Mouse (Mus musculus) midbrain, embryonic 11.5 days (tissue): Measurements from ENCODE around the gene Ube2c. TPM values are rescaled to one million over a fixed set of nuclear protein-coding genes. Genes with fewer than 3 reads are reported as not detected.

Source experiments
- ATAC-seq: fragments of 200-750 bp; cut with Nextera tagmentation; 2 replicates; pipeline ENCODE4 v1.8.0; 2017; ENCODE audit warnings: moderate TSS enrichment, moderate library complexity; ENCODE audit not compliant: low FRiP score
- DNase-seq: peaks from one replicate; pipeline ENCODE4 v3.0.0; 2015; ENCODE audit warnings: low spot score; ENCODE audit errors: missing footprints
- H3K27ac ChIP-seq: fragments of 300-500 bp; sonication (generic); 2 replicates; pipeline ENCODE4 v1.5.1; 2014; ENCODE audit warnings: low read depth, low read length
- H3K27me3 ChIP-seq: fragments of 300-500 bp; sonication (generic); 2 replicates; pipeline ENCODE4 v1.6.1; 2014; ENCODE audit warnings: mild to moderate bottlenecking, low read length, moderate library complexity, mixed read lengths; ENCODE audit not compliant: control insufficient read depth, insufficient read depth
- H3K36me3 ChIP-seq: fragments of 300-500 bp; sonication (generic); 2 replicates; pipeline ENCODE4 v1.6.1; 2014; ENCODE audit warnings: mild to moderate bottlenecking, low read length, moderate library complexity, mixed read lengths; ENCODE audit not compliant: control insufficient read depth, insufficient read depth
- H3K4me1 ChIP-seq: fragments of 300-500 bp; sonication (generic); 2 replicates; pipeline ENCODE4 v1.6.1; 2014; ENCODE audit warnings: low read length; ENCODE audit not compliant: control insufficient read depth, insufficient read depth
- H3K4me2 ChIP-seq: fragments of 300-500 bp; sonication (generic); 2 replicates; pipeline ENCODE4 v1.6.1; 2014; ENCODE audit warnings: mild to moderate bottlenecking, moderate library complexity
- H3K4me3 ChIP-seq: fragments of 300-500 bp; sonication (generic); 2 replicates; pipeline ENCODE4 v1.5.1; 2014; ENCODE audit warnings: low read depth, low read length
- H3K9ac ChIP-seq: fragments of 300-500 bp; sonication (generic); 2 replicates; pipeline ENCODE4 v1.6.1; 2014; ENCODE audit warnings: low read length
- H3K9me3 ChIP-seq: fragments of 300-500 bp; sonication (generic); 2 replicates; pipeline ENCODE4 v1.6.1; 2016; ENCODE audit warnings: low read length; ENCODE audit not compliant: control insufficient read depth
- WGBS: fragments of 180-500 bp; shearing (Covaris S2); extraction: QIAGEN DNeasy Blood & Tissue Kit; methylation state at CpG from one replicate; pipeline ENCODE4 v1.1.7; 2014; 5-methylcytosine and 5-hydroxymethylcytosine counted together
- polyA plus RNA-seq: library from polyadenylated mRNA; unstranded; fragments of >200 nt; fragmentation: Nextera tagmentation; extraction: Ambion mirVana; gene quantifications from 2 replicates; pipeline ENCODE4 v1.2.1, GENCODE M21; 2014

Gene Ube2c
- polyA plus RNA-seq, 1 experiment from 2014 or later: 520 TPM

DNA sequence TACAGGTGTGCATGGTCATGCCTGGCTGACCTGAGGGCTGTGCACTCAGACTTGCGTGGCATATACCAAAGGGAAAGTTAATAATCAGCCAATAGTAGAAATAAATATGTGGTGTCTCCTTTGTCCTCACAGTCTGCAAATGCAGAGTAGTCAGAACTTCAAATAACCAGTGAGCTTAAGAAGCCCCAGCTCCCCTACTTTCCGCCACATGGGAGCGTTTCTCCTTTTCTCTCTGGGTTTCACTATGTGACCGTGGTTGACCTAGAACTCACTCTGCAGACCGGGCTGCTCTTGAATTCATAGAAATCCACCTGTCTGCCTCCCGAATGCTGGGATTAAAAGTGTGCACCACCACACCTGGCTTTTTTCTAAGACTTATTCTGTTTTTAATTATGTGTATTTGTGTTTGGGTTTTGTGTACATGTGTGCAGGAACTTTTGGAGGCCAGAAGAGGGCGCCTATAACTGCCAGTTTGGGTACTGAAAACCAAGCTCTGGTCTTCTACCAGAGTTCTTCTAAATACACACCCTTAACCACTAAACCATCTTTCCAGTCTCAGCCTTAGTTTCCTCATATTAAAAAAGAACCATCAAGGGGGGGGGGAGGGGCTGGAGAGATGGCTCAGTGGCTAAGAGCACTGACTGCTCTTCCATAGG is 14.4 kb downstream of the Ube2c start:
- H3K36me3 ChIP-seq: no peaks in the 10 kb centered on the region
- H3K4me2 ChIP-seq: no peak overlapping the region
- 78% methylated on average over 7 of the region's 7 CpGs for WGBS
- H3K27ac ChIP-seq: no peak overlapping the region
- no peak overlapping the region for H3K4me3 ChIP-seq
- no peaks in the 10 kb centered on the region for H3K27me3 ChIP-seq
- ATAC-seq (no peak), DNase-seq (no peak)
- H3K9ac ChIP-seq: no peak overlapping the region
- peaks cover 8% of the 10 kb centered on the region for H3K4me1 ChIP-seq
- no peaks in the 10 kb centered on the region for H3K9me3 ChIP-seq

DNA sequence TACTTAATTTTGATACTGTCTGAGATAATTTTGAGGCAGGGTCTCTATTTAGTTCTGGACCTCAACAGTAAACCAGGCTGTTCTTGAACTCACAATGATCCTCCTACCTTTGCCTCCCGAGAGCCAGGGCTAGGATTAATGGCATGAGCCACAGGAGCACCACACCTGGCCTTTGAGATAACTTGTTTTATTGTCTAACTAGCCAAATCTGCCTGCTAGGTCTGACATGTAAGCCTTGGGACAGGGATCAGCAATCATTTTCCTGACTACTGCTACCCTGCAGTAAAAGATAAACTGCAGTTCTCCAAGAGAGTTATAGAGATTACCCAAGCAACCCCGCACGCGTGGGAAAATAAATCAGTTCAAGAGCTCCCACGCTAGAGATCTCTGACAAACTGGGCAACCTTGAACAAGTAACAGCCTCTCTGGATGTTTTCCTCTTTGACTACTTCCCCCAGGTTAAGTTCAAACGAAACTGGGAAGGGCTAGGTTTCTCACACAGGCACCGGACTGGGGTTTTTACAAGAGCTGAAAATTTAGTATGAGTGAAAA is 15.2 kb downstream of the Ube2c start:
- Histone ChIP-seq H3K27ac (no peak overlapping the region), H3K4me3 (peak overlapping the region; percentile 66), H3K4me1 (peaks cover 8% of the 10 kb centered on the region), H3K4me2 (peak overlapping the region; percentile 87), H3K27me3 (no peaks in the 10 kb centered on the region), H3K9me3 (no peaks in the 10 kb centered on the region), H3K36me3 (no peaks in the 10 kb centered on the region), H3K9ac (peak overlapping the region; percentile 75)
- no peak for ATAC-seq
- DNase-seq: no peak
- 20% methylated on average over 7 of the region's 7 CpGs for WGBS

DNA sequence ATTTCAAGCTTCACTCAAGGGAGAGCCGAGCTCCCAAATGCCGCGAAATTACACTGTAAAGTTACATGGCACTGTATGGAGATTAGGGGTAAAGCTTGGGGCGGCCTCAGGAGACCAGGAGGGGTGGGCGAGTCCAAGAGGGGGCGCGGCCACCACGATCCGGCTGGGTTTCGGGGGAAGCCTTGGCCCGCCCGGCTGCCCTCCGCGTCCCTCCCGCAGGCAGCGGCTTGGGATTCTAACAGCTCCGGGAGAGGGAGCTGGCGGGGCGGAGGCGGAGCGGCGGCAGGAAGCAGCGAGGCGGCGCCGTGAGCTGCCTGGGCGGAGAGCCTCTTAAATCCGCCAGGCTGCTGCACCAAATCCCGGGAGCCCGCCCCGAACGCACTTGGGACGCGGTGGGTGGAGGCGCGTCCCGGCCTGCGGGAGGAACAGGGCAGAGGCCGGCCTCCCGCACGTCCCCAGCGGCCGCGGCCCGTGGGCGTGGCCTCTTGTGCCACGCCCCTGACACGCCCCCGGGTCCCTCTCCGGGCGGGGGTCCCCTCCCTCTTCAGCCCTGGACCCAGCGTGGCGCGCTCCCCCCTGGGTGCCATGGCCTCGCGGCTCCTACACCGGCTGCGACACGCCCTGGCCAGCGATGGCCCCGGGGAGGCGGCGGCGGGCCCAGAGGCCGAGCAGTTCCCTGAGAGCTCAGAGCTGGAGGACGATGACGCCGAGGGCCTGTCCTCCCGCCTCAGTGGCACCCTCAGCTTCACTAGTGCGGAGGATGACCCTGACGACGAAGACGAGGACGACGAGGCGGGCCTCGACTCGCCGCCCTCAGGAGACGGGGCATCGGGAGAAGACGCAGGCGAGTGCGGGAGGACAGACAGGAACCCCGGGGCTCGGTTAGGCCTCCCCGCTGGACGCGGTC is 16.0 kb downstream of the Ube2c start, which contains the start of gene Snx21:
Gene Snx21, plus strand, starts transcription at position 343 of the 907 bp plus-strand sequence.
- Histone ChIP-seq H3K4me3 (peak within 1 kb of the TSS; percentile 66), H3K27me3 (no peaks in the 10 kb centered on the region), H3K9ac (peak within 1 kb of the TSS; percentile 75), H3K4me1 (peaks cover 8% of the 10 kb centered on the region), H3K36me3 (no peaks in the 10 kb centered on the region), H3K27ac (no peak within 1 kb of the TSS), H3K9me3 (no peaks in the 10 kb centered on the region), H3K4me2 (peak within 1 kb of the TSS; percentile 87)
- ATAC-seq (peak; percentile 95), DNase-seq (peak; percentile 99)
- WGBS: under 1% methylated on average over 78 of the region's 89 CpGs

DNA sequence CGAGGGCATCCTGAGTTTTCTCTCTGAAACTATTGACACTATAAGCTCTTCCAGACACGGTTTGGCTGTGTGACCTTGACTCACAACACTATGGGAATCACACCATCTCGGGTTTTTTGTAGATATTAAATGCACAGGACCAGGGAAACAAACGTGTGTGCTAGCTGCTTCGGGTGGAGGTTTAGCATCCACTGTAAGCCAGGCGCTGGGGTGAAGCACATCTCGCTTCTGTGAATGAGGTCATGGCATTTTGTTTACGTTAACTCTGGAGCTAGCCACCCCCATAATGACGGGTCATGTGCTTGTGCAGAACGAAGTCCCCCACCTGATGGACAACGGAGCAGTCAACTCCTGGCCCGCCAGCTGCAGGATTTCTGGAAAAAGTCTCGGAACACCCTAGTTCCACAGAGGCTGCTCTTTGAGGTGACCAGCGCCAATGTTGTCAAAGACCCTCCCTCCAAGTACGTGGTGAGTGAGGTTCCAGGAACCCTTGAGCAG is 16.7 kb downstream of the Ube2c start:
- ATAC-seq (peak; percentile 13; the same call in 1 of the 2 replicates), DNase-seq (peak; percentile 90)
- Histone ChIP-seq H3K4me2 (peak overlapping the region; percentile 87), H3K9ac (peak overlapping the region; percentile 75), H3K27ac (no peak overlapping the region), H3K4me1 (peaks cover 8% of the 10 kb centered on the region), H3K9me3 (no peaks in the 10 kb centered on the region), H3K4me3 (peak overlapping the region; percentile 66), H3K27me3 (no peaks in the 10 kb centered on the region), H3K36me3 (no peaks in the 10 kb centered on the region)
- 11% methylated on average over 15 of the region's 15 CpGs for WGBS

DNA sequence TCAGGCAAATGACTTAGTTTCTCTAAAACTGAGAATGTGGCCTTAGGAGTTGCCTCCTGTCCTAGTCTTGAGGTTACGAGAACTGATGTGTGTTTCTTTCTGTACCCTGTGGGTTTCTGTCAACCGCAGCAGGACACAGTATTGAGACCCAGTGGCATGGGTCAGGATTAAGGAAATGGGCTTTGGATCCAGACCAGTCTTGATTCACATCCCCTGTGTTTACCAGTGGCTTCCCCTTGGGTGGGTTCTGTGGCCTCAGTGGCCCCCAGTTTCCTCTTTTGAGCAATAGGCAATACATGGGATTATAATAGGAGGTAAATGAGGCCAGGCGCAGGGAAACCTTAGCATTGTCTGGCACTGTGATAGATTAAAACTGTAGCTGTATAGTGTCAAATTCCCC is 17.3 kb downstream of the Ube2c start:
- 87% methylated on average over 3 of the region's 3 CpGs for whole genome bisulfite sequencing
- H3K27ac ChIP-seq: no peak overlapping the region
- ATAC-seq (no peak), DNase-seq (no peak)
- no peak overlapping the region for H3K9ac ChIP-seq
- peaks cover 8% of the 10 kb centered on the region for H3K4me1 ChIP-seq
- no peaks in the 10 kb centered on the region for H3K27me3 ChIP-seq
- no peak overlapping the region; the same call in 1 of the 2 replicates for H3K4me2 ChIP-seq
- no peaks in the 10 kb centered on the region for H3K9me3 ChIP-seq
- no peak overlapping the region for H3K4me3 ChIP-seq
- peaks cover under 1% of the 10 kb centered on the region; the same call in 1 of the 2 replicates for H3K36me3 ChIP-seq

DNA sequence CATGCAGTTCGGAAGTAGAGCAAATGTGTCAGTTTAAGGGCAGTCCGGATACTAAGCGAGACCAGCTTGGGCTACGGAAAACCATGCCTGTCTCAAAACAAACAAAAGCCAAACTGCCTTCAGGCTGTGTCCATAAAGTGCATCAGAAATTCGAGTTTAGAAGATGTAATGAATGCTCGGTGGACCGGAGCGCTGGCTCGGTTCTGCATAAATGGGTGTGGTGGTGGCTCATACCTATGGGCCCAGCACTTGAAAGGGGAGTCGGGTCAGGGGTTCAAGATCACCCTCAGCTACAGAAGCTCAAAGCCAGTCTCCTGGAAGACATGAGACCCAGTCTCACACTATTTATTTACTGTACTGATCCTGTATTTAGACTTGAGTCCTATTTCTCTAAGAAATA is 18.1 kb downstream of the Ube2c start:
- DNase-seq: no peak
- WGBS: 82% methylated on average over 10 of the region's 10 CpGs
- H3K36me3 ChIP-seq: peaks cover 5% of the 10 kb centered on the region; the same call in 1 of the 2 replicates
- no peak overlapping the region for H3K27ac ChIP-seq
- H3K9me3 ChIP-seq: no peaks in the 10 kb centered on the region
- ATAC-seq: no peak
- no peaks in the 10 kb centered on the region for H3K27me3 ChIP-seq
- no peak overlapping the region for H3K4me3 ChIP-seq
- no peak overlapping the region for H3K4me2 ChIP-seq
- H3K9ac ChIP-seq: no peak overlapping the region
- peaks cover 8% of the 10 kb centered on the region for H3K4me1 ChIP-seq

DNA sequence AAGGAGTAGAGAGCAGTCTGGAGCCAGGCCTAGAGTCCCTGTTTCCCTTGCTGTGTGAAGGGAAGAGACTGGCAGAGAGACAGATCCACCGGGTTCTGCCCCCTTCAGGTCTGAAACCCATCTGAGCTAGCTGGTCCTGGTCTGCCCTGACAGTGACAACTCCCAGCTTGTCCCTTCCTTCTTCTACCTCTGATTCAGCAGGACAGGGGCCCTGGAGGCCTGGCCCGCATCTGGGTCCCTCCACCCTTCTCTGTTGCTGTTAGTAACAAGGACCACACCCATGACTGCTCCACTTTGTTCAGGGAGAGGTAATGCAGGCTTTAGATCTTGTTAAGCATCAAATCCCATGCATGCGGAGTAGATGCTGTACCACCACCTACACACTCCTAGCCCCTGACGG is 18.7 kb downstream of the Ube2c start:
- no peak for ATAC-seq
- 77% methylated on average over 4 of the region's 4 CpGs for WGBS
- Histone ChIP-seq H3K4me3 (no peak overlapping the region), H3K27me3 (no peaks in the 10 kb centered on the region), H3K4me2 (no peak overlapping the region), H3K9ac (no peak overlapping the region), H3K9me3 (no peaks in the 10 kb centered on the region), H3K36me3 (peaks cover 8% of the 10 kb centered on the region; the same call in 1 of the 2 replicates), H3K4me1 (peaks cover 8% of the 10 kb centered on the region), H3K27ac (no peak overlapping the region)
- DNase-seq: no peak

DNA sequence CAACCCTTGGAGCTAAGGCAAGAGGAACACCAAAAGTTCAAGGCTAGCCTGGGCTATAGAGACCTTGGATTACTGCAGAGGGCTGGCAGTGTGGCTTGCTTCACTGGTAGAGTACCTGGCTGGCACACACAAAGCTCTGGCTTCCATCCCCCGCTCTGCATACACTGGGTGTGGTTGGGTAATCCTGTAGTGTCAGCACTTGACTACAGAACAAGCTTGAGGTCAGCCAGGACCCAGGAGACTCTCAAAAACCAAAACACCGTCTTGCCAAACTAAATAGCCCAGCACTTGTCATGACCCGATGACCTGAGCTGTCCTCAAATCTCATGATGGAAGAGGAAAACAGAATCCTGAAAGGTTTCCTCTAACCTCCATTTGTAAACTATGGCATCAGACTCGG is 20.8 kb downstream of the Ube2c start:
- WGBS: 83% methylated on average over 4 of the region's 4 CpGs
- ATAC-seq (no peak), DNase-seq (no peak)
- peaks cover 3% of the 10 kb centered on the region for H3K4me1 ChIP-seq
- H3K27me3 ChIP-seq: no peaks in the 10 kb centered on the region
- H3K9ac ChIP-seq: no peak overlapping the region
- no peak overlapping the region for H3K27ac ChIP-seq
- peaks cover 8% of the 10 kb centered on the region; the same call in 1 of the 2 replicates for H3K36me3 ChIP-seq
- H3K9me3 ChIP-seq: no peaks in the 10 kb centered on the region
- H3K4me2 ChIP-seq: no peak overlapping the region
- H3K4me3 ChIP-seq: no peak overlapping the region
